Mouse (Mus musculus) cortical plate, adult 2 months (tissue): ENCODE data around the gene Appl2.

Source experiments
- CTCF ChIP-seq: fragments of 200-500 bp; IDR thresholded peaks from 2 replicates; pipeline ENCODE4 v1.5.1; 2011; ENCODE audit warnings: mild to moderate bottlenecking, control low read depth, low read length; ENCODE audit not compliant: insufficient read depth; ENCODE audit errors: extremely low read depth
- POLR2A ChIP-seq: fragments of 200-500 bp; IDR thresholded peaks from 2 replicates; pipeline ENCODE4 v1.6.1; 2011; ENCODE audit warnings: mild to moderate bottlenecking, low read length, control low read depth; ENCODE audit not compliant: insufficient read depth; ENCODE audit errors: extremely low read depth

DNA sequence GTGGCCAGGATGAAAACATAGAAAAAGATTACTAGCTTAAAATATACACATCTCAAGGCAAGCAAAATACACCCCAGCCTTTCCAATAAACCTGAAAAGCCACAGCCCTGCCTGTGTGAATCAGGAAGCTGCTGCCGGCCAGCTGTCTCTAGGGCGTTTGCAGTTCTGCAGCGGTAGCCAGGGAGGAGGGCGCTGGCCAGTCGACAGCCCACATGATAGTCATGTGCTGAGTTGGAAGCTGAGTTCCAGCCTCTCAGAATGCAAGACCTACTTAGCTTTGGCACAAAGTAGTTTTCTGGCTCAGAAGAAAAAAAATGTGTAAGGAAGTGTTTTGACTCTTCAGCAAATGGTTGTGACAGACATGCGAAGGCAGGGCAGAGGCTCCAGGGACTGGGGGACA lies 11.2 kb downstream of the Appl2 start:
- TF ChIP-seq POLR2A (peak; percentile 39; the same call in 1 of the 2 replicates), CTCF (no peak)
